Mouse (Mus musculus): ENCODE results near the gene Fam120a. TPM values are rescaled to one million over a fixed set of nuclear protein-coding genes. Genes with fewer than 3 reads are reported as not detected.
A peak's percentile ranks its signal among the peaks of the same experiment; 100 is the strongest.

Fam120a gene
- total and polyA plus RNA-seq, 2 experiments from 2014 or later, result 10.3 to 76.3 TPM

- WGBS, result under 1% methylated on average over 50 of the region's 58 CpGs
- H3K4me2 ChIP-seq (ENCODE audit: low read depth, low read length), result peak overlapping the region; percentile 97
- H3K36me3 ChIP-seq (ENCODE audit: insufficient read depth, low read length), result no peaks in the 10 kb centered on the region
- H3K9me3 ChIP-seq (ENCODE audit: low read length), result no peaks in the 10 kb centered on the region
- peak; percentile 16; the same call in 1 of the 2 replicates for TF ChIP-seq CTCF (IDR thresholded peaks at IDR 0.05; ENCODE audit: low read depth)
- H3K4me3 ChIP-seq (ENCODE audit: low read length), result peak overlapping the region; percentile 85
- no peaks in the 10 kb centered on the region for H3K27me3 ChIP-seq (ENCODE audit: insufficient read depth, low read length)
- DNase-seq (ENCODE audit: low spot score) (peak; percentile 55), ATAC-seq (peak; percentile 10)
- peaks cover 22% of the 10 kb centered on the region for H3K4me1 ChIP-seq (ENCODE audit: insufficient read depth, low read length)
- peak overlapping the region; percentile 94 for H3K9ac ChIP-seq (replicated peaks; ENCODE audit: low read length)
- peak overlapping the region; percentile 99 for H3K27ac ChIP-seq
Measured at GRCm38 (mm10) chr13:48966851-48967821, 681 bp downstream of the Fam120a start.

GRCm38 (mm10) chr13:48965559-48966525 lies 2.0 kb downstream of the Fam120a start:
- ATAC-seq (peak; percentile 63), DNase-seq (ENCODE audit: low spot score) (peak; percentile 79)
- H3K27ac ChIP-seq, result peak overlapping the region; percentile 99
- H3K9ac ChIP-seq (replicated peaks; ENCODE audit: low read length), result peak overlapping the region; percentile 94
- WGBS, result 19% methylated on average over 7 of the region's 7 CpGs
- H3K9me3 ChIP-seq (ENCODE audit: low read length), result no peaks in the 10 kb centered on the region
- H3K4me2 ChIP-seq (ENCODE audit: low read depth, low read length), result peak overlapping the region; percentile 97
- H3K4me1 ChIP-seq (ENCODE audit: insufficient read depth, low read length), result peaks cover 22% of the 10 kb centered on the region
- peak; percentile 72 for TF ChIP-seq CTCF (IDR thresholded peaks at IDR 0.05; ENCODE audit: low read depth)
- H3K4me3 ChIP-seq (ENCODE audit: low read length), result peak overlapping the region; percentile 85
- no peaks in the 10 kb centered on the region for H3K36me3 ChIP-seq (ENCODE audit: insufficient read depth, low read length)
- no peaks in the 10 kb centered on the region for H3K27me3 ChIP-seq (ENCODE audit: insufficient read depth, low read length)

GRCm38 (mm10) chr13:48964850-48965249 lies 3.0 kb downstream of the Fam120a start:
- WGBS, result 71% methylated on average over 4 of the region's 4 CpGs
- H3K4me2 ChIP-seq (ENCODE audit: low read depth, low read length), result peak overlapping the region; percentile 97
- H3K27ac ChIP-seq, result no peak overlapping the region
- peak overlapping the region; percentile 85; the same call in 1 of the 2 replicates for H3K4me3 ChIP-seq (ENCODE audit: low read length)
- ATAC-seq (no peak), DNase-seq (ENCODE audit: low spot score) (no peak)
- H3K27me3 ChIP-seq (ENCODE audit: insufficient read depth, low read length), result no peaks in the 10 kb centered on the region
- H3K9me3 ChIP-seq (ENCODE audit: low read length), result no peaks in the 10 kb centered on the region
- no peaks in the 10 kb centered on the region for H3K36me3 ChIP-seq (ENCODE audit: insufficient read depth, low read length)
- H3K4me1 ChIP-seq (ENCODE audit: insufficient read depth, low read length), result peaks cover 22% of the 10 kb centered on the region
- no peak for TF ChIP-seq CTCF (IDR thresholded peaks at IDR 0.05; ENCODE audit: low read depth)
- H3K9ac ChIP-seq (replicated peaks; ENCODE audit: low read length), result peak overlapping the region; percentile 30; the same call in 1 of the 2 replicates

GRCm38 (mm10) chr13:48963111-48963510 lies 4.7 kb downstream of the Fam120a start:
- ATAC-seq (no peak), DNase-seq (ENCODE audit: low spot score) (no peak)
- H3K27me3 ChIP-seq (ENCODE audit: insufficient read depth, low read length), result no peaks in the 10 kb centered on the region
- no peak overlapping the region for H3K4me3 ChIP-seq (ENCODE audit: low read length)
- no peaks in the 10 kb centered on the region for H3K9me3 ChIP-seq (ENCODE audit: low read length)
- no peak for TF ChIP-seq CTCF (IDR thresholded peaks at IDR 0.05; ENCODE audit: low read depth)
- H3K27ac ChIP-seq, result no peak overlapping the region
- no peaks in the 10 kb centered on the region for H3K36me3 ChIP-seq (ENCODE audit: insufficient read depth, low read length)
- H3K4me1 ChIP-seq (ENCODE audit: insufficient read depth, low read length), result peaks cover 22% of the 10 kb centered on the region
- 57% methylated on average over 1 of the region's 1 CpGs for WGBS
- no peak overlapping the region for H3K4me2 ChIP-seq (ENCODE audit: low read depth, low read length)
- H3K9ac ChIP-seq (replicated peaks; ENCODE audit: low read length), result no peak overlapping the region

- peaks cover 22% of the 10 kb centered on the region for H3K4me1 ChIP-seq (ENCODE audit: insufficient read depth, low read length)
- H3K4me2 ChIP-seq (ENCODE audit: low read depth, low read length), result no peak overlapping the region
- WGBS, result 60% methylated on average over 3 of the region's 3 CpGs
- DNase-seq (ENCODE audit: low spot score) (no peak), ATAC-seq (no peak)
- no peak overlapping the region for H3K4me3 ChIP-seq (ENCODE audit: low read length)
- H3K9me3 ChIP-seq (ENCODE audit: low read length), result no peaks in the 10 kb centered on the region
- TF ChIP-seq CTCF (IDR thresholded peaks at IDR 0.05; ENCODE audit: low read depth), result no peak
- H3K9ac ChIP-seq (replicated peaks; ENCODE audit: low read length), result no peak overlapping the region
- no peak overlapping the region for H3K27ac ChIP-seq
- H3K36me3 ChIP-seq (ENCODE audit: insufficient read depth, low read length), result no peaks in the 10 kb centered on the region
- H3K27me3 ChIP-seq (ENCODE audit: insufficient read depth, low read length), result no peaks in the 10 kb centered on the region
Measured at GRCm38 (mm10) chr13:48962519-48962918, 5.3 kb downstream of the Fam120a start.

GRCm38 (mm10) chr13:48958608-48959007 lies 9.2 kb downstream of the Fam120a start:
- Histone ChIP-seq H3K9ac (replicated peaks; ENCODE audit: low read length) (no peak overlapping the region), H3K27me3 (ENCODE audit: insufficient read depth, low read length) (no peaks in the 10 kb centered on the region), H3K4me1 (ENCODE audit: insufficient read depth, low read length) (0 out of 2 replicates have a peak, but pooled peaks cover 3% of the 10 kb centered on the region), H3K4me3 (ENCODE audit: low read length) (no peak overlapping the region), H3K4me2 (ENCODE audit: low read depth, low read length) (no peak overlapping the region), H3K27ac (no peak overlapping the region), H3K9me3 (ENCODE audit: low read length) (no peaks in the 10 kb centered on the region), H3K36me3 (ENCODE audit: insufficient read depth, low read length) (no peaks in the 10 kb centered on the region)
- WGBS, result 69% methylated on average over 4 of the region's 4 CpGs
- ATAC-seq (no peak), DNase-seq (ENCODE audit: low spot score) (no peak)
- no peak for TF ChIP-seq CTCF (IDR thresholded peaks at IDR 0.05; ENCODE audit: low read depth)

All from hindbrain, postnatal 0 days (tissue).